Mouse (Mus musculus) limb, embryonic 14.5 days (tissue): ENCODE measurements around the gene Rab9. TPM values are rescaled to one million over a fixed set of nuclear protein-coding genes. Genes with fewer than 3 reads are reported as not detected.

ENCODE experiments used
- ATAC-seq: fragments of 200-750 bp; cut with Nextera tagmentation; 2 replicates; pipeline ENCODE4 v1.8.0; 2017; ENCODE audit warnings: low read depth, moderate number of reproducible peaks, moderate TSS enrichment; ENCODE audit not compliant: low FRiP score
- DNase-seq: peaks from one replicate; pipeline ENCODE4 v3.0.0-alpha.2; 2015; ENCODE audit warnings: low spot score
- H3K27ac ChIP-seq: fragments of 300-500 bp; sonication (generic); replicated peaks from 2 replicates; pipeline ENCODE4 v1.5.1; 2014; ENCODE audit warnings: low read depth, mild to moderate bottlenecking, low read length, moderate library complexity, mixed read lengths
- H3K27me3 ChIP-seq: fragments of 300-500 bp; sonication (generic); 2 replicates; pipeline ENCODE4 v1.6.1; 2014; ENCODE audit warnings: low read length, mixed read lengths; ENCODE audit not compliant: control insufficient read depth, insufficient read depth
- H3K36me3 ChIP-seq: fragments of 300-500 bp; sonication (generic); 2 replicates; pipeline ENCODE4 v1.6.1; 2014; ENCODE audit warnings: mild to moderate bottlenecking, low read length, moderate library complexity, mixed read lengths; ENCODE audit not compliant: control insufficient read depth, insufficient read depth
- H3K4me1 ChIP-seq: fragments of 300-500 bp; sonication (generic); 2 replicates; pipeline ENCODE4 v1.6.1; 2014; ENCODE audit warnings: antibody characterized with exemption, low read length, mixed read lengths; ENCODE audit not compliant: control insufficient read depth, insufficient read depth
- H3K4me2 ChIP-seq: fragments of 300-500 bp; sonication (generic); replicated peaks from 2 replicates; pipeline ENCODE4 v1.6.1; 2014; ENCODE audit warnings: low read depth, mild to moderate bottlenecking, low read length, moderate library complexity; ENCODE audit not compliant: severe bottlenecking
- H3K4me3 ChIP-seq: fragments of 300-500 bp; sonication (generic); replicated peaks from 2 replicates; pipeline ENCODE4 v1.5.1; 2014; ENCODE audit warnings: low read length
- H3K9ac ChIP-seq: fragments of 300-500 bp; sonication (generic); 2 replicates; pipeline ENCODE4 v1.6.1; 2014; ENCODE audit warnings: mild to moderate bottlenecking, low read depth, low read length, moderate library complexity; ENCODE audit not compliant: severe bottlenecking
- H3K9me3 ChIP-seq: fragments of 300-500 bp; sonication (generic); 2 replicates; pipeline ENCODE4 v1.6.1; 2016; ENCODE audit warnings: low read length; ENCODE audit not compliant: control insufficient read depth
- POLR2A ChIP-seq: fragments of 200-500 bp; IDR thresholded peaks from 2 replicates; pipeline ENCODE4 v1.8.0; 2012; ENCODE audit warnings: inconsistent platforms, mild to moderate bottlenecking, moderate library complexity, borderline replicate concordance; ENCODE audit not compliant: insufficient read depth, insufficient read length; ENCODE audit errors: extremely low read depth
- WGBS: fragments of 180-500 bp; shearing (Covaris S2); extraction: QIAGEN DNeasy Blood & Tissue Kit; methylation state at CpG from one replicate; pipeline ENCODE4 v1.1.7; 2014; 5-methylcytosine and 5-hydroxymethylcytosine counted together
- polyA plus RNA-seq, 2 experiments: library from polyadenylated mRNA; depleted of rRNA in 1 of 2; stranded (reverse) in 1 of 2; unstranded in 1 of 2; fragments of >200 nt; fragmentation: Nextera tagmentation in 1 of 2; extraction: Ambion mirVana in 1 of 2; gene quantifications; 2 replicates each; pipeline versions ENCODE4 v1.2.1 to v1.2.3; 2012 to 2014

Gene Rab9
- polyA plus RNA-seq, 2 experiments = 32.3 to 63.1 TPM

- Histone ChIP-seq H3K9ac (peak overlapping the region; percentile 70), H3K27me3 (no peaks in the 10 kb centered on the region), H3K36me3 (peaks cover 4% of the 10 kb centered on the region; the same call in 1 of the 2 replicates), H3K4me3 (peak overlapping the region; percentile 63), H3K27ac (peak overlapping the region; percentile 84; the same call in 1 of the 2 replicates), H3K4me1 (no peaks in the 10 kb centered on the region), H3K9me3 (no peaks in the 10 kb centered on the region), H3K4me2 (peak overlapping the region; percentile 51)
- 25% methylated on average over 28 of the region's 28 CpGs for WGBS
- peak; percentile 39 for ATAC-seq
- TF ChIP-seq POLR2A = no peak
- DNase-seq = no peak
Measured at GRCm38 (mm10) chrX:166478631-166479364, 869 bp downstream of the Rab9 start.

DNA sequence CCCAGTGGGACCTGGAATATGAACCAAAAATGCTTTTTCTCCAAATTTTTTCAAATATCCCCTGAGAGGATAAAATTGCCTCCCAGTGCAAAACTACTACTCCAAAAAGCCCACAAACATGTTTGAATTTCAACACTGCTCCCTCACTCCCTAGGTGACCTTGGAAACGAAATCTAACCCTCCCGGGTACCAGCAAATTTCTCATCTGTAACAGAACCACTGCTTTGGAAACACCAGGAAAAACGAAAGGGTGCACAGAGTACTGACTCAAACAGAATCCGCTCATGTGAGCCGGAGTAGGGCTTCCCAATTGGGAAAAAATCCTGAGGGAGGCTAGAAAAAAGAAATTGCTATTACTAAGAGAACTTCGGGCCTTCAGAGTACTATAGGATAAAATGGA is 2.3 kb downstream of the Rab9 start:
- DNase-seq = no peak
- no peaks in the 10 kb centered on the region for H3K4me1 ChIP-seq
- H3K4me2 ChIP-seq = peak overlapping the region; percentile 51
- H3K27ac ChIP-seq = peak overlapping the region; percentile 19; the same call in 1 of the 2 replicates
- H3K4me3 ChIP-seq = peak overlapping the region; percentile 63
- H3K36me3 ChIP-seq = peaks cover 4% of the 10 kb centered on the region; the same call in 1 of the 2 replicates
- no peaks in the 10 kb centered on the region for H3K27me3 ChIP-seq
- H3K9ac ChIP-seq = no peak overlapping the region
- no peaks in the 10 kb centered on the region for H3K9me3 ChIP-seq
- ATAC-seq = no peak
- no peak for TF ChIP-seq POLR2A
- 64% methylated on average over 6 of the region's 6 CpGs for WGBS

- H3K36me3 ChIP-seq = peaks cover 4% of the 10 kb centered on the region
- ATAC-seq (no peak), DNase-seq (no peak)
- no peaks in the 10 kb centered on the region for H3K4me1 ChIP-seq
- H3K9ac ChIP-seq = no peak overlapping the region
- 78% methylated on average over 6 of the region's 6 CpGs for WGBS
- H3K27ac ChIP-seq = no peak overlapping the region
- no peak overlapping the region for H3K4me3 ChIP-seq
- H3K9me3 ChIP-seq = no peaks in the 10 kb centered on the region
- H3K27me3 ChIP-seq = no peaks in the 10 kb centered on the region
- H3K4me2 ChIP-seq = no peak overlapping the region
- no peak for TF ChIP-seq POLR2A
Measured at GRCm38 (mm10) chrX:166472612-166473011, 7.1 kb downstream of the Rab9 start.

- Histone ChIP-seq H3K4me2 (no peak overlapping the region), H3K9ac (no peak overlapping the region), H3K4me1 (no peaks in the 10 kb centered on the region), H3K4me3 (no peak overlapping the region), H3K27me3 (no peaks in the 10 kb centered on the region), H3K9me3 (no peaks in the 10 kb centered on the region), H3K27ac (no peak overlapping the region), H3K36me3 (no peaks in the 10 kb centered on the region; the same call in 1 of the 2 replicates)
- 94% methylated on average over 7 of the region's 7 CpGs for WGBS
- TF ChIP-seq POLR2A = no peak
- ATAC-seq = no peak
- no peak for DNase-seq
Measured at GRCm38 (mm10) chrX:166468321-166468720, 11.3 kb downstream of the Rab9 start.

DNA sequence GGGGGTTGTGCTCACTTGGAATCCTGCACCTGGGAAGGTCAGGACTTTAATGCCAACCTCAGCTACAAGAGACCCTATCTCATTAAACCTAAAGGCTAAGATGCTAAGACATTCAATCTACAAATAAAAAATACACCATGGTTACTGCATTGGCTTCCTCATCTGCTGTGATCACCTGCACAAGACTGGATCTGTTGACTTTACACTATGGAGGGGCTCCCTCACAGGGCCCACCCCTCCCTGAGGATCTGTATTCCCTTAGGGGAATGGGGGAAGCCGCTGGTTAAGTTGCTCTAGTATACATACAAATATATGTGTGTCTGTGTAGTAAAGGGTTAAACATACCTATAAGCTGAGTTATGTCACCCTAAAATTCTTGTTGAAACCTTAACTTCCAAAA is 24.1 kb downstream of the Rab9 start:
- no peaks in the 10 kb centered on the region for H3K4me1 ChIP-seq
- DNase-seq (no peak), ATAC-seq (no peak)
- H3K4me2 ChIP-seq = no peak overlapping the region
- H3K9ac ChIP-seq = no peak overlapping the region
- no peaks in the 10 kb centered on the region for H3K9me3 ChIP-seq
- H3K27me3 ChIP-seq = no peaks in the 10 kb centered on the region
- no peak overlapping the region for H3K4me3 ChIP-seq
- WGBS = 95% methylated on average over 1 of the region's 1 CpGs
- no peak for TF ChIP-seq POLR2A
- peaks cover 4% of the 10 kb centered on the region; the same call in 1 of the 2 replicates for H3K36me3 ChIP-seq
- H3K27ac ChIP-seq = no peak overlapping the region
